Mouse (Mus musculus) spleen, adult 2 months (tissue): Measurements from ENCODE around the gene Nav3. TPM values are rescaled to one million over a fixed set of nuclear protein-coding genes. Genes with fewer than 3 reads are reported as not detected.

Experiments used
- DNase-seq, 2 experiments: peaks; one replicate each; pipeline versions ENCODE4 v3.0.0 to v3.0.0-alpha.2; 2012 to 2021; ENCODE audit warnings: low spot score in 2 of 2, low read depth in 1 of 2
- H3K27ac ChIP-seq: fragments of 200-500 bp; 2 replicates; pipeline ENCODE4 v1.5.1; 2012; ENCODE audit warnings: low read length, inconsistent platforms; ENCODE audit not compliant: insufficient read depth
- H3K27me3 ChIP-seq: fragments of 200-500 bp; 2 replicates; pipeline ENCODE4 v1.6.1; 2012; ENCODE audit warnings: mild to moderate bottlenecking, moderate library complexity, low read length, inconsistent platforms; ENCODE audit not compliant: control insufficient read depth, insufficient read depth
- H3K36me3 ChIP-seq: fragments of 200-500 bp; 2 replicates; pipeline ENCODE4 v1.6.1; 2012; ENCODE audit warnings: mild to moderate bottlenecking, low read length, inconsistent platforms; ENCODE audit not compliant: control insufficient read depth, insufficient read depth
- H3K4me1 ChIP-seq: fragments of 200-500 bp; 2 replicates; pipeline ENCODE4 v1.6.1; 2011; ENCODE audit warnings: inconsistent platforms; ENCODE audit not compliant: control insufficient read depth, insufficient read depth, insufficient read length
- H3K4me3 ChIP-seq: fragments of 200-500 bp; 2 replicates; pipeline ENCODE4 v1.5.1; 2011; ENCODE audit warnings: mild to moderate bottlenecking, inconsistent platforms; ENCODE audit not compliant: insufficient read depth, insufficient read length; ENCODE audit errors: extremely low read depth
- CTCF ChIP-seq: fragments of 200-500 bp; IDR thresholded peaks from 2 replicates; pipeline ENCODE4 v1.5.1; 2011; ENCODE audit warnings: mild to moderate bottlenecking, inconsistent platforms; ENCODE audit not compliant: insufficient read depth, insufficient read length, insufficient replicate concordance; ENCODE audit errors: extremely low read depth
- POLR2A ChIP-seq: fragments of 200-500 bp; IDR thresholded peaks from 2 replicates; pipeline ENCODE4 v1.6.1; 2011; ENCODE audit warnings: low read depth, low read length, inconsistent platforms
- WGBS: fragments of 180-500 bp; shearing (Covaris S2); methylation state at CpG from one replicate; pipeline ENCODE4 v1.1.7; 2018; 5-methylcytosine and 5-hydroxymethylcytosine counted together
- polyA plus RNA-seq: library from polyadenylated mRNA; depleted of rRNA; stranded (reverse); fragments of >200 nt; gene quantifications from 2 replicates; pipeline ENCODE4 v1.2.3, GENCODE M21; 2012

The Nav3 gene
- polyA plus RNA-seq, 1 experiment = 0.39 TPM

DNA sequence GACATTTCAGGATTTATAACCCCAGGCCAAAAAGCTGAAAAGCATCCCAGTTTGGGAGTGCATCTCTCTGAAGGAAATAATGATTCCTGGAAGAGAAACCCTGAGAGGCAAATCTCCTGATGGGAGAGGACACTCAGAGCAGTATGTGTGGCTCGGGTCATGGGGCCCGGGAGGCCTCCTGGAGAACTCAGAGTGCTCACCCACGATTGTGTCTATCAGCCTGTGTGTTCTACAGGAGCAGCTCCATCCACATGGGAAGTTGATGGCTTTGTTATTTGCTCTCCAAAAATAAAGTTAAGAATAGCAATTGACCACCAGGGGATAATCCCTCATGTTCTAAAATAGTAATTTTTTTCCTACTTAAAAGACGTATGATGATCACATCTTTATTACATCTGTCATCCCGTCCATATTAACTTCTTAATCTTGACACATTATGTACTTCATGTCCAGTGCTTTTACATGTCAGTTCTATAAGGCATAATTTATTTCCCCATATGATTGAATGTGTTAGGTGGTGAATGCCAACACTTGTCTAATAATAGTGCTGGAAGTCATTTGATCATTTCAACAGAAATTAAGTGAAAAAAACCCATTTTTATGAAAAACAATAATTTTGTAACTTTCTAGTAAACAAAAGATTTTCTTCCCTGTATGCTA lies 581.2 kb downstream of the Nav3 start:
- Histone ChIP-seq H3K27me3 (no peaks in the 10 kb centered on the region), H3K27ac (no peak overlapping the region), H3K4me1 (no peaks in the 10 kb centered on the region), H3K4me3 (no peak overlapping the region), H3K36me3 (no peaks in the 10 kb centered on the region)
- no peak for DNase-seq
- TF ChIP-seq POLR2A = no peak
- TF ChIP-seq CTCF = no peak
- 77% methylated on average over 5 of the region's 5 CpGs for WGBS

- no peaks in the 10 kb centered on the region for H3K36me3 ChIP-seq
- no peak for DNase-seq
- H3K4me1 ChIP-seq = no peaks in the 10 kb centered on the region
- TF ChIP-seq POLR2A (no peak), CTCF (no peak)
- no peaks in the 10 kb centered on the region for H3K27me3 ChIP-seq
- WGBS = 90% methylated on average over 2 of the region's 2 CpGs
- H3K4me3 ChIP-seq = no peak overlapping the region
- H3K27ac ChIP-seq = no peak overlapping the region
These were observed 589.9 kb downstream of the Nav3 start for GRCm38 (mm10) chr10:109866063-109866462.

GRCm38 (mm10) chr10:109865391-109865790 lies 590.6 kb downstream of the Nav3 start:
- no peaks in the 10 kb centered on the region for H3K27me3 ChIP-seq
- H3K36me3 ChIP-seq = no peaks in the 10 kb centered on the region
- no peak overlapping the region for H3K27ac ChIP-seq
- H3K4me3 ChIP-seq = no peak overlapping the region
- no peaks in the 10 kb centered on the region for H3K4me1 ChIP-seq
- 41% methylated on average over 2 of the region's 2 CpGs for WGBS
- DNase-seq = no peak
- TF ChIP-seq POLR2A = no peak
- TF ChIP-seq CTCF = no peak

DNA sequence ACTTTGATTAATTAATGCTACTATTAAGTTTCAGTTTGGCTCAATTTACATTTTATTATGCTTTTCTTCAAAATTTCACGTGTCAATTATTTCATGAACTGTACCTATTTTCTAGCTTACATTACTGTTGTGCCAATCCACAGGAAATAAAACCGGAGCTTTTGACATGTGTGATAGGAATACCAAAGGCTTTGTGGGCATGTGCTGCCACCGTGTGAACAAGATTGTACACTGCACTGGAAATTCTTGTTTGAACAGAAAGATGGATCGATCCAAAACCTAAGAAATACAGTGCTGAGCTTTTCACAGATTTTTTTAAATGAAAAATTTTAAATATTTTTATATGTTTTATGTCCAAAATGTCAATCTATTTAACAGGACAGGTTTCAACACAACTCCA lies 591.3 kb downstream of the Nav3 start:
- WGBS = 22% methylated on average over 4 of the region's 4 CpGs
- no peaks in the 10 kb centered on the region for H3K27me3 ChIP-seq
- no peak overlapping the region for H3K4me3 ChIP-seq
- TF ChIP-seq CTCF (no peak), POLR2A (no peak)
- no peak for DNase-seq
- H3K36me3 ChIP-seq = no peaks in the 10 kb centered on the region
- no peak overlapping the region for H3K27ac ChIP-seq
- no peaks in the 10 kb centered on the region for H3K4me1 ChIP-seq

GRCm38 (mm10) chr10:109861275-109861674 lies 594.7 kb downstream of the Nav3 start:
- Histone ChIP-seq H3K27ac (no peak overlapping the region), H3K4me3 (no peak overlapping the region), H3K4me1 (no peaks in the 10 kb centered on the region), H3K27me3 (no peaks in the 10 kb centered on the region), H3K36me3 (no peaks in the 10 kb centered on the region)
- 70% methylated on average over 2 of the region's 2 CpGs for WGBS
- no peak for TF ChIP-seq CTCF
- TF ChIP-seq POLR2A = no peak
- DNase-seq = no peak

GRCm38 (mm10) chr10:109858568-109858967 lies 597.4 kb downstream of the Nav3 start:
- Histone ChIP-seq H3K4me1 (no peaks in the 10 kb centered on the region), H3K36me3 (no peaks in the 10 kb centered on the region), H3K27ac (no peak overlapping the region), H3K4me3 (no peak overlapping the region), H3K27me3 (no peaks in the 10 kb centered on the region)
- DNase-seq = no peak
- 89% methylated on average over 2 of the region's 2 CpGs for WGBS
- TF ChIP-seq CTCF (no peak), POLR2A (no peak)

- 73% methylated on average over 7 of the region's 7 CpGs for WGBS
- no peak overlapping the region for H3K27ac ChIP-seq
These were observed 603.6 kb downstream of the Nav3 start for GRCm38 (mm10) chr10:109852392-109852791.

More at GRCm38 (mm10) chr10:109852392-109852791, 603.6 kb downstream of the Nav3 start:
- TF ChIP-seq CTCF = no peak
- TF ChIP-seq POLR2A = no peak
- H3K4me1 ChIP-seq = no peaks in the 10 kb centered on the region
- no peaks in the 10 kb centered on the region for H3K36me3 ChIP-seq
- DNase-seq = no peak
- H3K27me3 ChIP-seq = no peaks in the 10 kb centered on the region
- no peak overlapping the region for H3K4me3 ChIP-seq
